Mouse (Mus musculus) MN1 (cell line): ENCODE data around the gene Shpk.

ENCODE experiments used
- DNase-seq: peaks from one replicate; pipeline ENCODE4 v3.0.0-alpha.2; 2016; ENCODE audit warnings: low spot score

Shpk gene

DNA sequence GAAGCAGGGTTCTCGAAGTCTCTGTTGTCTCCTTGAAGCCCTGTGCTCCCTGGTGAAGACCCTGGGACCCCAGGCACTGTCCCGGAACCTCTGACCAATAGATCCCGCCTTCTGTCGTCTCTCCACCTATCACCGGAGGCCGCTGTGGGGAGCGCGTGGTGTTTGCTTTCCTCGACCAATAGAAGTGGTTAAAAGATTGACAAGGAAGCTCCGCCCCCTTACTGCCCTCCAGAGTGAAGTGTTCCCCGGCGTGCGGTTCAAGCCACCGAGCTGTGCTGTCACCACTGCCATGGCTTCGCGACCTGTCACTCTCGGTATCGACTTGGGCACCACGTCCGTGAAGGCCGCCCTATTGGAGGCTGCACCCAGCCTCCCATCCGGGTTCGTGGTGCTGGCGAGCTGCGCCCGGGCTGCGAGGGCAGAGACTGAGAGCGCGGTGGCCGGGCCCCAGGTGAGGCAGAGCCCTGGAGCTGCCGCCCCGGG, at the start of gene Shpk:
Shpk (plus strand) TSS at position 231 of the 483 bp plus-strand sequence.
- peak; percentile 92 for DNase-seq

DNA sequence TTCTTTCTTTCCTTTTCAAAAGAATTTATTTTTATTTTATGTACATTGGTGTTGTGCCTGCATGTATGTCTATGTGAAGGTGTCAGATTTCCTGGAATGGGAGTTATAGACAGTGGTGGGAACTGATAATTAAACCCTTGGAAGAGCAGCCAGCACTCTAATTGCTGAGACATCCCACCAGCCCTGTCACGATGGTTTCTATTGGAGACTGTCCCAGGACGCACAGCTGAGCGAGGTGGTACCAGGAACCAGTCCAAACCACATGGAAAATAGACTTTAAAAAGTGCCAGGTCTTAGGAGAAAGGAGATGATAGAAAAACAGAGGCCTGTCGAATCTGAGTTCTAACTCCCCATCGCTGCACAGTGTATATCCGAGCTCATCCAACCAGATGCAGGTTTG, 44.2 kb upstream of the Shpk start:
- DNase-seq = no peak

GRCm38 (mm10) chr11:73159957-73160810, 39.1 kb upstream of the Shpk start, which contains the start of gene P2rx5:
TSS of gene P2rx5 (plus strand) at chr11:73160421.
- no peak for DNase-seq

DNA sequence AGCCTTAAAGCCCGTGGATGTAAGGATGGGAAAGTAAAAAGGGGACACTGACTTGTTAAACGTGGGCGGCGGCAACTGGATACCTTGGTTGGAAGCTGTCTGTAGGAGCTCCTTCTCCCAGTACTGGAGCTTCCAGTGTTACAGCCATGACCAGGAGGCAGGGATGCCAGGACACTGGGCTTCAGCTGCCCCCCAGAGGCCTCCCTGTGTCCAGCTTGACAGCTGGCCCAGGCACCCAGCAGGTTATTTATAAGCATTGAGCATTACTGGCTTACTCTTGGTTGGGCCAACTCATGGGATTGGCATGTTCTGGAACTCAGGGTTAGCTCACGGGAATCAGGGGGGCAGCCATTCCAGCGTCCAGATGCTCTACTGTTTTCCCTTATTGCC, 38.5 kb upstream of the Shpk start:
- DNase-seq = no peak

DNA sequence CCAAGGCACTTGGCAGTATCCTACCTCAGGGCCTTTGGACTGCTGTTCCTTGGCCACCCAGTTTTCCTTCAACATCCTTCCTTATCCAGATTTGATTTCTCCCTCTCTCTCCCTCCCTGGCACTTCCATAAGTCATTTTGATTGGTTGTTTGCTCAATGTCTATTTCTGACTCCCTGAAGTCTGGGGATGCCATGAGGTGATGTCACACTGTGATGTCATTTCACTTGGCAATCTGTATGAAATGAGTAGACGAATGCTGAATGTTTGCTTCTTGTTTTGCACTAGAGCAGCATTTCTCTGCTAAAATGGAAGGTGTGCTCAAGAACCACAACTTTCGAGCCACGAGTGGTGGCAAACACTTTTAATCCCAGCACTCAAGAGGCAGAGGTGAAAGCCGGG, 37.6 kb upstream of the Shpk start:
- no peak for DNase-seq

DNA sequence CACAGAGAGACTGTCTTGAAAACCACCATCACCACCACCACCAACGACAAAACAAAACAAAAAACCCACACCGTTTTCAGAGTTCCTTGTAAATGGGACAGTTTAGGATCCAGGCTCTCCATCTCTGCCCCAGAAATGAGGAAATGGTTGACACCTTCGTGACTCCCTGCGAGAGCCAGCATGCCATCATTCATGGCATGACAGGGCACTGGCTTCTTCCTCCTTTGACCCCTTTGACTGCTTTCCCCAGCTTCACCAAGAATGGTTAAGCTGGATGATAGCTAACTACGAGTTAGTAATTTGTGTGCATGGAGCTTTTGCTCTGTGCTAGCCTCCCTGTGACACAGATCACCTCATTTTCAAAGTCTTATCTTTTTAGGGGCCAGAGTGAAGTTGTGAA, 37.0 kb upstream of the Shpk start:
- DNase-seq = no peak

DNA sequence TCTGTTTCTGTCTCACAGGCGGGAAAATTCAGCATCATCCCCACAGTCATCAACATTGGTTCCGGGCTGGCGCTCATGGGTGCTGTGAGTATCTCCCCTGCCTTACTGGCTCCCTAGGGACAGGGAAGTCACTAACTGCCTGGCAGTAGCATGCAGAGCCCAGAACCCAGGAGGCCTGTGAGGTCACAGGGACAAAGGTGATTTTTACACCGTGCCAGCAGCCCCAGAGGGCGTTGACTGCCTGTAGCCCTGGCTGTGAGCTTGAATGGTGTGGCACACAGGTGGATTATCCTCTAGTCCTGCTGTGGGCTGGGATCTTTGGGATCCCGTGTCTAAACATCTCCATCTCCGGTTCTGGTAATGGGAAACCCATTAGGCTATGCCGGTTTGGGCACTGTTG, 31.2 kb upstream of the Shpk start:
- no peak for DNase-seq

- no peak for DNase-seq
Measured at GRCm38 (mm10) chr11:73168576-73168975, 30.7 kb upstream of the Shpk start.

DNA sequence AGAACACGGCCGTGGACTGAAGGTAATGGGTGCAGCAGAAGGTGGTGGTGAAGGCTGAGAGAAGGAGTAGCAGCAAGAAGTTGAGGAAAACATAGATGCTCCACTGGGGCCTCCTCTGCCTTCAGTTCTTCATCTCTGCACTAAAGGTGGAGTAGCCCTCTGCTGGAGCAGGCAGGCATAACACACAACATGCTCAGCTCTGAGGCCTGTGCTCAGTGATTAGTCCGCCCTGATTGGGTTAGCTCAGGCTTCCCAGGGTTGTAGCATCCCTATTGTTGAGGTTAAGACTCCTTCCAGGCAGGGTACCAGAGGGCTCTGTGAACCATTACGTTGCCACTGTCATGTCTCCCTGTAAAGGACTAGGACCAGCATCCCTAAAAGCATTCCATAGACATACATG, 30.0 kb upstream of the Shpk start:
- DNase-seq = peak; percentile 29

DNA sequence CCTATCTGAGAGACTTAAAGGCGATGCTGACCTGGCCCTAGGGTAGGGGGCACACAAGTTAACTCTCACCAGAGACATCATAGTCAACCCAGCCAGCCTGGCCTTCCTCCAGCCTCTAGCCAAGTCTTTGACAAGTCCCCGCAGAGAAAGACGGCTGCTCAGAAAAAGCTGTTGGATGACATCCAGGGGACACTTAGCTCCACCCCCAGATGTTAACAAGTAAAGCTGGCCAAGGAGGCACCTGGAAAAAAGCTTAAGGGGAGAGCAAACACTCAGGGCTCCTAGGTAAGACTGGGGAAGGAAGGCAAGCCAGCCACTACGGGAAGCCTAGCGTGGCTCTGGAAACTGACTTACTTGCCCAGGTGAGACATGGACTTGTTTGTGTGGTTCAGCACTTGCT, 27.1 kb upstream of the Shpk start:
- no peak for DNase-seq

GRCm38 (mm10) chr11:73175612-73176011, 23.6 kb upstream of the Shpk start:
- DNase-seq = peak; percentile 30

- DNase-seq = peak; percentile 21
Measured at GRCm38 (mm10) chr11:73176186-73176585, 23.1 kb upstream of the Shpk start.

- peak; percentile 98 for DNase-seq
Measured at GRCm38 (mm10) chr11:73176608-73177508, 22.4 kb upstream of the Shpk start, which contains the start of the genes Emc6 and Tax1bp3. TSS of gene Emc6 (minus strand) at chr11:73177037. TSS of gene Tax1bp3 (plus strand) at chr11:73177083.

GRCm38 (mm10) chr11:73177509-73177875, 21.8 kb upstream of the Shpk start:
- DNase-seq = peak; percentile 71

DNA sequence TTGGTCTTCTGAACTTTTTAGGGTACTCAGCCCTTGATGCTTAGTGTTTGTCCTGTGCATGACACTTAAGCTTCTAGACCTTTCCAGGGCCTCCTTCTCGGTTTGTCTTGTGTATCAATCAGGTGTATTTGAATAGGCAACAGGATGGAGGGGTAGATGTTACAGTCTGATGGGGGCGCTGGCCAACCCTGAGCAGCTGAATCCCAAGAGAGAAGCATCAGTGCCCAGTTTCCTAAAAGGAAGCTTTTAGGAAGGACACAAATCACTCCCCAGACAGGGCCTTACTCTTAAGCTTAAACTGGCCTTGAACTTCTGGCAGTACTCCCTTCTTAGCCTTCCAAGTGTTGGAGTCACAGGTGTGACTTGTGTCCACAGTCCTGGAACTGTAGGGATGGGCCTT, 21.4 kb upstream of the Shpk start:
- peak; percentile 11 for DNase-seq

GRCm38 (mm10) chr11:73185872-73186615, 13.2 kb upstream of the Shpk start:
- no peak for DNase-seq

DNA sequence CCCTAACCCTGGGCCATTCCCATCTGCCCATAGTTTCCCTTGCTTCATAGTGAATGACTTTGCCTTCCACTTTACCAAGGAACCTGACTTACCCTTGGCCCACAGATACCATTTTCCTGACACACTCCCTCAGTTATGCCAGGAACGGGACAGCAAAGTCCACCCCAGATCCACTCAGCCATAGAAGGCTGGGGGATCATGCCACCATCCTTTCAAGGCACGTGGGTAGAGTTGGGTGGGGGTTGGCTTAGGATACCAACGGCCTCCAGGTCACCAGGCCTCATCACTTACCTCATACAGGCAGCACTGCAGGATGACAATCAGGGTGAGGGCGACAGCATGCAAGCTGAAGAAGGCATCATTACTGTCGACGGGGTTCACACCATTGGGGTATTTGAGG, 12.0 kb upstream of the Shpk start:
- no peak for DNase-seq

DNA sequence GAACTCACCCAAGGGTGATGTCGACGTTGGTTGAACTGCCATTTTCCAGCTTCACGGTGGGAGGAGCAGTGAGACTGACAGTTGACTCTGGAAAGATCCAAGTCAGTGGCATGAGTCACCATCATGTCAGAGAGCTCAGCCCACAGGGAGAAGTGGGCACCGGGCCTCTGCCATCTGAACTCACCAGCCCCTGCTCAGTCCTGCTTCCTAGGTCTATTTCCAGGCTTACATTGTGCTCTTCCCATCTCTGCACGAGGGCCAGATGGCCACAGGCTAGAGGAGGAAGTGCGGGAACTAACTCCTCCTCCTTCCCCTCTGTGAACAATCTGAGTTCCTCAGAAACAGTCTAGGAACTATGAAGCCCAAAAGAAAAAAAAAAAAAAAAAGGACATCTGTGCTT, 6.2 kb upstream of the Shpk start:
- DNase-seq = peak; percentile 47

- DNase-seq = no peak
Measured at GRCm38 (mm10) chr11:73194444-73194843, 4.8 kb upstream of the Shpk start.

- no peak for DNase-seq
Measured at GRCm38 (mm10) chr11:73198190-73198589, 1.1 kb upstream of the Shpk start.

DNA sequence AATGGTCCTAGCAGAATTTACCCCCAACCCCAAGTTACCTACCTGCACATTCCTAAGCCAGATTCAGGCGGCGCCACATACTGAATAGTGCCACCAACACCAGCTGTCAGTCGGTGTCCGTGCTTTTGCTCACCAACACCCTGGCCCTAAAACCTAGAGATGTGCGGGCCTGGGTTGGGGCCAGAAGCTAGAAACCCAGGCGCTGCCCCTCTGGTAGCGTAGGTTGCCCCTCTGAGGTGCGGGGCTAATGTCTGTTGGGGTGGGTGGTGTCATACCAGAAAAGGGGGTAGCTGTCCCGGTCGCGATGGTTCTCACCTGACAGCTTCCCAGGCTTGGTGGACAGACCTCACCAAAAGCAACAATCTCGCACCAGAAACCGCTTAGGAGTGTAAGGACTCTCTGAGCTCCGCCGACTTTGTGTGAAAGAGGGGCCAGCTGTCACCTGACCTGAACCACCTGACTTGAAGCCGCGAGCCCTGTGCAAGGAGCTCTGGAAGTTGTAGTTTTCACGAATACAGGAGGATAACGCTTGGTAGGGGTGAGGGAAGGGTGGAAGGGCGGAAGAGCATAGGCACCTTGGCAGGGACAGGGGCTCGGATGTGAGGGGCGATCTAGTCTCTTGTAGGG, 544 bp upstream of the Shpk start, which contains the start of gene Ctns:
Ctns (minus strand) TSS at position 440 of the 627 bp plus-strand sequence.
- peak; percentile 89 for DNase-seq
